Mouse (Mus musculus) brain, adult 10 weeks (tissue): ENCODE results near the gene Ids. TPM values are rescaled to one million over a fixed set of nuclear protein-coding genes. Genes with fewer than 3 reads are reported as not detected.

Experiments
- polyA plus RNA-seq: library from polyadenylated mRNA; stranded (reverse); fragments of 350-450 nt; fragmentation: Illumina TruSeq; extraction: RNeasy Lipid Tissue Mini Kit (QIAGEN cat#74804); gene quantifications from one replicate; pipeline ENCODE4 v1.2.3, GENCODE M21; 2015; ENCODE audit warnings: low read depth, low replicate concordance

The Ids gene
- 268 TPM for polyA plus RNA-seq

GRCm38 (mm10) chrX:70364661-70365613, at the start of gene Ids:
Ids (minus strand) TSS chrX:70365084.

GRCm38 (mm10) chrX:70385276-70385961, 20.5 kb upstream of the Ids start, which contains the start of gene 1110012L19Rik:
1110012L19Rik (plus strand) TSS chrX:70385877.

Other genes starting within 250 kb of the Ids start
- 27.9 TPM for gene 1110012L19Rik, start 20.8 kb upstream of the Ids start, polyA plus RNA-seq
- 56.5 TPM for gene Tmem185a, start 112.1 kb upstream of the Ids start, polyA plus RNA-seq